Mouse (Mus musculus): ENCODE measurements around the gene Mapk9. TPM values are rescaled to one million over a fixed set of nuclear protein-coding genes. Genes with fewer than 3 reads are reported as not detected.

Mapk9 gene
- total and polyA plus RNA-seq, 3 experiments = 43.1 to 52.8 TPM; not detected in 1

DNA sequence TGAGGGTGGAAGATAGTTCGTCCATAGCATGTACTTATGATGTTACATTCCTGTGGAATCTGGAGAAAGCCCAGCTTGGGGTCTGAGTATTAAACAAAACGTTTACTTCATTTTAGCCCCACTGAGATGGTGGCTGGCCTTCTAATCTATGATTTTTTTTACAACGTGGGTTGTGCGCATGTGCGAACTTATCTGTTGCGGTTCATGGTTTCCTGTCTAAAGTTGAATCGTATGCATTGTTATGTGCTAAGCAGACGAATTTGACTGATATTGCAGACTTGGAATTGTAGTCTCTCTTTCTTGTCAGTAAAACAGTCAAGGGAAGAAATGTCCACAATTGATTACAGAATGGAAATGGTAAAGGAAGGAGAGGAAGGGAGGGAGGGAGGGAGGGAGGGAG, 34.7 kb upstream of the Mapk9 start (continued):
- TF ChIP-seq SMC3 (IDR thresholded peaks at IDR 0.05; ENCODE audit: low read depth, low read length) (no peak; the same call in 1 of the 2 replicates), GABPA (IDR thresholded peaks at IDR 0.05; ENCODE audit: low read depth, low read length) (no peak), TCF12 (IDR thresholded peaks at IDR 0.05; ENCODE audit: low read depth, low read length) (peak; percentile 94), MYB (IDR thresholded peaks at IDR 0.05; ENCODE audit: low read depth, low read length) (peak; percentile 25), MXI1 (IDR thresholded peaks at IDR 0.05; ENCODE audit: low read depth, low read length) (peak; percentile 78)

DNA sequence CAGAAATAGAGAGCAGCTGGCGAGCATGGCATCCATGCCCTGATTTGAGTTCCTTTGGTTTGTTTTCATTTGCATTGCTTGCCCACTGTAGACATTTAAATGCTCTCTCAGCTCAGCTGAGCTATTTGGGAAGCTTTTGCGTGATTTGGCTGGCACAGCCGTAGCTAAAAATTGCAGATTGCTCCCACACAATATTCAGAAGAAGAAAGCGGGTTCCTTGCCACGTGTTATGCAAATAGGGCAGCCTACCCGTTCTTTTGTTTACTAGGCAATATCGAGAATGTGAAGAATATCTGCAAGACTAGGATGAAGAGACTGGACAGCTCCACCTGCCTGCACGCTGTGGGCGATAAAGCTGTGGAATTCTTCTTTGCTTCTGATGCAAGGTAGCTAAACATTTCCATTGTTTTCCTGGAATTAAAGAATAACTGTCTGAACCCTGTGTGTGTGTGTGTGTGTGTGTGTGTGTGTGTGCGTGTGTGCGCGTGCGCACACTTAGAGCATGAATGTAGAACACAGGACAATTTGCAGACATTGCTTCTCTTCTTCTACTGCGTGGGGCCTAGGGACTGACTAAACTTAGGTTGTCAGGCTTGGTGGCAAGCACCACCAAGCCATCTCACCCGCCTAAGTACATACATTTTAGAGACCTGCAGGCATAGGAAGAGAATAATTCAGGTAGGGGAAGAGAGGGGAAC, 27.5 kb upstream of the Mapk9 start:
- no peaks in the 10 kb centered on the region for H3K9me3 ChIP-seq (replicated peaks; ENCODE audit: insufficient read depth, low read length)
- H3K4me3 ChIP-seq (ENCODE audit: control insufficient read depth in 1 of 2, insufficient read depth in 1 of 2, low read depth in 2 of 2, low read length in 2 of 2) = no peak overlapping the region
- H3K79me2 ChIP-seq (ENCODE audit: control insufficient read depth, insufficient read depth, low read length, poor library complexity) = no peaks in the 10 kb centered on the region
- TF ChIP-seq EP300 (IDR thresholded peaks at IDR 0.05; ENCODE audit: low read depth in 1 of 2, low read length in 2 of 2) (no peak), KAT2A (conservative IDR thresholded peaks at IDR 0.05; ENCODE audit: low read depth, low read length) (no peak), USF2 (IDR thresholded peaks at IDR 0.05; ENCODE audit: borderline replicate concordance in 1 of 2, insufficient read depth in 1 of 2, low read depth in 1 of 2, low read length in 2 of 2) (no peak), CHD1 (IDR thresholded peaks at IDR 0.05; ENCODE audit: low read depth, low read length) (no peak)
- no peak overlapping the region for H3K27ac ChIP-seq (ENCODE audit: control insufficient read depth, low read depth, low read length)
- no peaks in the 10 kb centered on the region for H3K27me3 ChIP-seq (ENCODE audit: control insufficient read depth in 1 of 2, insufficient read depth in 2 of 2, low read length in 2 of 2)
- peaks cover 0 to under 1% of the 10 kb centered on the region in 2 experiments; a peak in 2 of 4 replicates for H3K36me3 ChIP-seq (ENCODE audit: control insufficient read depth in 1 of 2, insufficient read depth in 2 of 2, low read length in 2 of 2)
- H3K9ac ChIP-seq (ENCODE audit: control insufficient read depth, low read depth, low read length, poor library complexity, severe bottlenecking) = no peak overlapping the region
- DNase-seq (ENCODE audit: low read depth, low spot score) = no peak
- peaks cover 0 to 3% of the 10 kb centered on the region in 2 experiments; a peak in 1 of 4 replicates for H3K4me1 ChIP-seq (ENCODE audit: control insufficient read depth in 1 of 2, insufficient read depth in 2 of 2, low read length in 2 of 2)

DNA sequence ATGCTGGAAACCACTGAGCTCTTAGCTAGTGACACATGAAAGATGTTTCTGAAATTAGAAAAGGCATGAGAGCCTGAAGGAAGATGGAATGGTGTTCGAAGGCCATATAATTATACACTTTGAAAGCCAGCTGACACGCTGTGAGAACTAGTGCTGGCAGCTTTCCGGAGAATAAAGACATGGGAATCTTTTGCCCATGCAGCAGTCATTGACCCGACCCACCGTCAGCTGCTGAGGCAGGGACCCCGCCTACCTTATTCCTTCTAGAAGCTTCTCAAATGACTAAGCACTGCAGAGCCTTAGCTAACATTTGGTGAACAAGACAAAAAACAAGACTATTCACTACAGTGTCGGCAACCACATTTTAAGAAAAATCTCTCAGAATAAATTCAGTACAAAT, 26.9 kb upstream of the Mapk9 start:
- no peak overlapping the region for H3K27ac ChIP-seq (ENCODE audit: control insufficient read depth, low read depth, low read length)
- H3K27me3 ChIP-seq (ENCODE audit: control insufficient read depth in 1 of 2, insufficient read depth in 2 of 2, low read length in 2 of 2) = no peaks in the 10 kb centered on the region
- no peak overlapping the region for H3K9ac ChIP-seq (ENCODE audit: control insufficient read depth, low read depth, low read length, poor library complexity, severe bottlenecking)
- H3K9me3 ChIP-seq (replicated peaks; ENCODE audit: insufficient read depth, low read length) = no peaks in the 10 kb centered on the region
- TF ChIP-seq SMC3 (IDR thresholded peaks at IDR 0.05; ENCODE audit: low read depth, low read length) = no peak
- no peak for TF ChIP-seq USF1 (IDR thresholded peaks at IDR 0.05; ENCODE audit: low read depth, low read length)
- no peak for TF ChIP-seq MYC (IDR thresholded peaks at IDR 0.05; ENCODE audit: low read depth, low read length)
- no peak for TF ChIP-seq GATA1 (IDR thresholded peaks at IDR 0.05; ENCODE audit: low read depth, low read length)
- no peak for TF ChIP-seq POLR2AphosphoS2 (IDR thresholded peaks at IDR 0.05; ENCODE audit: low read length)
- no peak for TF ChIP-seq ETS1 (IDR thresholded peaks at IDR 0.05; ENCODE audit: low read depth, low read length)
- TF ChIP-seq TAL1 (IDR thresholded peaks at IDR 0.05; ENCODE audit: low read length) = no peak
- TF ChIP-seq ELF1 (IDR thresholded peaks at IDR 0.05; ENCODE audit: low read depth, low read length) = no peak
- TF ChIP-seq GABPA (IDR thresholded peaks at IDR 0.05; ENCODE audit: low read depth, low read length) = no peak
- TF ChIP-seq ZC3H11A (IDR thresholded peaks at IDR 0.05; ENCODE audit: low read depth, low read length) = no peak
- no peak for TF ChIP-seq ZMIZ1 (IDR thresholded peaks at IDR 0.05; ENCODE audit: low read depth, low read length)
- TF ChIP-seq NELFE (IDR thresholded peaks at IDR 0.05; ENCODE audit: low read depth, low read length) = no peak
- no peak for TF ChIP-seq MAZ (IDR thresholded peaks at IDR 0.05; ENCODE audit: low read depth, low read length)
- TF ChIP-seq CTCF (IDR thresholded peaks at IDR 0.05 in 2 of 3, conservative IDR thresholded peaks at IDR 0.05 in 1 of 3; ENCODE audit: control insufficient read depth in 1 of 3, insufficient read depth in 1 of 3, low read depth in 2 of 3, low read length in 3 of 3, poor library complexity in 1 of 3, severe bottlenecking in 1 of 3) = no peak
- no peak for TF ChIP-seq EP300 (IDR thresholded peaks at IDR 0.05; ENCODE audit: low read depth in 1 of 2, low read length in 2 of 2)
- no peak for TF ChIP-seq MEF2A (IDR thresholded peaks at IDR 0.05; ENCODE audit: extremely low read depth, insufficient replicate concordance, low read depth, low read length, poor library complexity, severe bottlenecking)
- no peak for TF ChIP-seq MAX (IDR thresholded peaks at IDR 0.05; ENCODE audit: low read length)
- TF ChIP-seq RCOR1 (IDR thresholded peaks at IDR 0.05; ENCODE audit: low read depth, low read length) = no peak
- TF ChIP-seq RAD21 (IDR thresholded peaks at IDR 0.05; ENCODE audit: low read depth, low read length) = no peak
- no peak overlapping the region for H3K4me3 ChIP-seq (ENCODE audit: control insufficient read depth in 1 of 2, insufficient read depth in 1 of 2, low read depth in 2 of 2, low read length in 2 of 2)
- H3K79me2 ChIP-seq (ENCODE audit: control insufficient read depth, insufficient read depth, low read length, poor library complexity) = no peaks in the 10 kb centered on the region
- no peak for DNase-seq (ENCODE audit: low read depth, low spot score)
- peaks cover 0 to 3% of the 10 kb centered on the region in 2 experiments; a peak in 1 of 4 replicates for H3K4me1 ChIP-seq (ENCODE audit: control insufficient read depth in 1 of 2, insufficient read depth in 2 of 2, low read length in 2 of 2)
- H3K36me3 ChIP-seq (ENCODE audit: control insufficient read depth in 1 of 2, insufficient read depth in 2 of 2, low read length in 2 of 2) = no peaks in the 10 kb centered on the region; a peak in 1 of 4 replicates

All from MEL (cell line).